Mouse (Mus musculus) MN1 (cell line): ENCODE measurements around the gene Prkcd.

ENCODE experiments used
- DNase-seq: peaks from one replicate; pipeline ENCODE4 v3.0.0-alpha.2; 2016; ENCODE audit warnings: low spot score

Prkcd gene

GRCm38 (mm10) chr14:30573983-30574584, 51.9 kb downstream of the Prkcd start:
- DNase-seq = peak; percentile 78

- no peak for DNase-seq
These were observed 52.8 kb downstream of the Prkcd start for GRCm38 (mm10) chr14:30573235-30573634.

GRCm38 (mm10) chr14:30572253-30572652, 53.8 kb downstream of the Prkcd start:
- DNase-seq = no peak

- DNase-seq = peak; percentile 77
These were observed 55.7 kb downstream of the Prkcd start for GRCm38 (mm10) chr14:30570303-30570702.

GRCm38 (mm10) chr14:30568016-30568415, 58.0 kb downstream of the Prkcd start:
- DNase-seq = no peak

GRCm38 (mm10) chr14:30566317-30566716, 59.7 kb downstream of the Prkcd start:
- DNase-seq = no peak

GRCm38 (mm10) chr14:30564451-30564850, 61.6 kb downstream of the Prkcd start:
- DNase-seq = peak; percentile 69

- DNase-seq = no peak
These were observed 63.7 kb downstream of the Prkcd start for GRCm38 (mm10) chr14:30562343-30562742.

GRCm38 (mm10) chr14:30561470-30562187, 64.4 kb downstream of the Prkcd start:
- DNase-seq = peak; percentile 64

- no peak for DNase-seq
These were observed 65.1 kb downstream of the Prkcd start for GRCm38 (mm10) chr14:30560803-30561389.

- DNase-seq = peak; percentile 53
These were observed 66.6 kb downstream of the Prkcd start for GRCm38 (mm10) chr14:30559321-30559850.

GRCm38 (mm10) chr14:30557730-30558129, 68.3 kb downstream of the Prkcd start:
- no peak for DNase-seq

GRCm38 (mm10) chr14:30556651-30557050, 69.4 kb downstream of the Prkcd start:
- no peak for DNase-seq

GRCm38 (mm10) chr14:30553185-30553584, 72.8 kb downstream of the Prkcd start:
- DNase-seq = no peak

- no peak for DNase-seq
These were observed 74.0 kb downstream of the Prkcd start for GRCm38 (mm10) chr14:30551981-30552380.

- no peak for DNase-seq
These were observed 74.5 kb downstream of the Prkcd start for GRCm38 (mm10) chr14:30551509-30551908.

GRCm38 (mm10) chr14:30550232-30551070, 75.6 kb downstream of the Prkcd start:
- DNase-seq = no peak

GRCm38 (mm10) chr14:30549777-30550149, 76.2 kb downstream of the Prkcd start:
- no peak for DNase-seq

GRCm38 (mm10) chr14:30548965-30549776, 76.8 kb downstream of the Prkcd start:
- peak; percentile 96 for DNase-seq

- DNase-seq = peak; percentile 78
These were observed 77.8 kb downstream of the Prkcd start, which contains the start of gene Tkt for GRCm38 (mm10) chr14:30548131-30548720. Tkt (plus strand) TSS chr14:30548359.
